Mouse (Mus musculus): Measurements from ENCODE around the gene Ulk1. TPM values are rescaled to one million over a fixed set of nuclear protein-coding genes. Genes with fewer than 3 reads are reported as not detected.
"Not testable (repeated sequence)": the region's sequence is repeated elsewhere in the genome, so short reads cannot be mapped to it uniquely, and the experiment has no call there.

Ulk1 gene
- total and polyA plus RNA-seq, 3 experiments, result 4.9 to 23.0 TPM; not detected in 1

DNA sequence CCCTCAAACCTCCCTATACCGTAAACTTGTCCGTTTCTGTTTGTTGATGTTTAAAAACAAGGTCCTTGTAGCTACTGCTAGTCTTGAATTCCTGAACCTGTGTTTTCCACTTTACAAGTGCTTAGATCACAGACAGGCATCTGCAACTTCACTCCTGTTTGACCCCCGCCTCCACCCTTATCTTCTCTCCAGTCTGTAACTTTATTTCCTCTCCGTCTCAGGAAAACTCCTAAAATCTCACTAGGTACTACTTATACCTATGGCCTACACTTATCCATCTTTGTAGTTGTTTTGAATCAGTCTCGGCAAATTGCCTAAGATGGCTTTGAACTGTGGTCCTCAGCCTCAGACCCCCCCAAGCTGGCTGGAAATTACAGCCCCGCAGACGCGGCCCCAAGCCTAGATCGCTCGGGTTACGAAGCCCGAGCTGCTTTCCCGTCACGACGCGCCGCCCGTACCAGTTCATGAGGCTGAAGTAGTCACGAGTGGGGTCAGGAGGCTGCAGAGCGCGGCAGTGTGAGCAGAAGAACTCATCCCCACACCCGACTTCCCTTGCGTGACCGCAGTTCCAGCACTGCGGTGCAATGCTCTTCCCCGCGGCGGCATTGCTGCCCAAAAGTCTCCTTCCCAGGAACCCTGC, 29.3 kb upstream of the Ulk1 start (continued):
- TF ChIP-seq CHD2 (IDR thresholded peaks at IDR 0.05; ENCODE audit: low read length) (peak; percentile 15; the same call in 1 of the 2 replicates), TCF12 (IDR thresholded peaks at IDR 0.05; ENCODE audit: low read depth, low read length) (peak; percentile 90), ZNF384 (IDR thresholded peaks at IDR 0.05; ENCODE audit: low read depth, low read length) (peak; percentile 30; the same call in 1 of the 2 replicates), ZC3H11A (IDR thresholded peaks at IDR 0.05; ENCODE audit: low read depth, low read length) (no peak), MAX (IDR thresholded peaks at IDR 0.05; ENCODE audit: low read length) (peak; percentile 29; the same call in 1 of the 2 replicates), USF1 (IDR thresholded peaks at IDR 0.05; ENCODE audit: low read depth, low read length) (no peak), ZKSCAN1 (IDR thresholded peaks at IDR 0.05; ENCODE audit: low read depth, low read length) (no peak), POLR2AphosphoS2 (IDR thresholded peaks at IDR 0.05; ENCODE audit: low read length) (no peak), CTCF (IDR thresholded peaks at IDR 0.05 in 2 of 3, conservative IDR thresholded peaks at IDR 0.05 in 1 of 3; ENCODE audit: control insufficient read depth in 1 of 3, insufficient read depth in 1 of 3, low read depth in 2 of 3, low read length in 3 of 3, poor library complexity in 1 of 3, severe bottlenecking in 1 of 3) (no peak)

DNA sequence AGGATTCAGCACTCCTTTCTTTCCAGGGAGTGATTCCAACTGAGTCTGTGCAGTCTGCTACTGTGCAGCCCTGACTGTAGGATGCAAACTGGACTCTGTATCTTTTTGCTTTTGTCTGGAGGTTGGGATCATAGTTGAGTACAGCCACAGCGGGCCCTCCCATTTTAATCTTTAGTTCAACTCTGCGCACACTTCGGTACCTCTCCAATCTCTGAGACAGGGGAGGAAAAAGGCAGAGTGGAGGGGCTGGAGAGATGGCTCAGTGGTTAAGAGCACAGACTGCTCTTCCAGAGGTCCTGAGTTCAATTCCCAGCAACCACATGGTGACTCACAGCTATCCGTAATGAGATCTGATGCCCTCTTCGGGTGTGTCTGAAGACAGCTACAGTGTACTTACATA, 28.1 kb upstream of the Ulk1 start:
- peaks cover 6 to 21% of the 10 kb centered on the region in 2 experiments for H3K4me1 ChIP-seq (ENCODE audit: control insufficient read depth in 1 of 2, insufficient read depth in 2 of 2, low read length in 2 of 2)
- peak overlapping the region; percentile 16 to 69; a peak in 3 of 4 replicates for H3K4me3 ChIP-seq (ENCODE audit: control insufficient read depth in 1 of 2, insufficient read depth in 1 of 2, low read depth in 2 of 2, low read length in 2 of 2)
- H3K36me3 ChIP-seq (ENCODE audit: control insufficient read depth in 1 of 2, insufficient read depth in 2 of 2, low read length in 2 of 2), result peaks cover 2 to 36% of the 10 kb centered on the region in 2 experiments
- peaks cover 21% of the 10 kb centered on the region for H3K79me2 ChIP-seq (ENCODE audit: control insufficient read depth, insufficient read depth, low read length, poor library complexity)
- H3K9ac ChIP-seq (ENCODE audit: control insufficient read depth, low read depth, low read length, poor library complexity, severe bottlenecking), result peak overlapping the region; percentile 31
- H3K27me3 ChIP-seq (ENCODE audit: control insufficient read depth in 1 of 2, insufficient read depth in 2 of 2, low read length in 2 of 2); H3K9me3 ChIP-seq (replicated peaks; ENCODE audit: insufficient read depth, low read length): not testable (repeated sequence)
- DNase-seq (ENCODE audit: low read depth, low spot score), result peak; percentile 61
- peak; percentile 96 for TF ChIP-seq TBP (IDR thresholded peaks at IDR 0.05; ENCODE audit: low read depth, low read length)
- H3K27ac ChIP-seq (ENCODE audit: control insufficient read depth, low read depth, low read length), result peak overlapping the region; percentile 67

DNA sequence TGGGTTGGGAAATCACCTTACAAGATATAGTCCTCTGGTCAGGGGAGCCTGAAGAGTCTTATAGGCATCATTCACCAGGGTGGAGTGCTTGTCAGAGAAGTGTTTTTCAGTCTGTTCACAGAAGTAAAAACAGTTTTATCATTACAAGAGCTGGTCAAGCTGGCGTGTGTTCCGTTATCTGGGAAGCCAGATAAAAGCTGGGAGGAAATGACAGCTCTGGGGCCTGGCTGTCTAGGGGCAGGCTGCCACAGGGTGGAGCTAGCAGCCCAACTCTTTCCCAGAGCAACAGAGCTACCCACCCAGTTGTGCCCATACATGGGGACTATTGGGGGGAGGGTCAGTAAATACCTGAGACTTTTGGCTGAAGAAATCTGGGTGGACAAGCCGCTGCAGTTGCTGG, 26.1 kb upstream of the Ulk1 start:
- H3K27ac ChIP-seq (ENCODE audit: control insufficient read depth, low read depth, low read length), result peak overlapping the region; percentile 94
- TF ChIP-seq MYB (IDR thresholded peaks at IDR 0.05; ENCODE audit: low read depth, low read length), result peak; percentile 96
- TF ChIP-seq E2F4 (IDR thresholded peaks at IDR 0.05; ENCODE audit: borderline replicate concordance, low read depth, low read length), result no peak
- TF ChIP-seq GABPA (IDR thresholded peaks at IDR 0.05; ENCODE audit: low read depth, low read length), result no peak
- TF ChIP-seq POLR2AphosphoS5 (IDR thresholded peaks at IDR 0.05; ENCODE audit: borderline replicate concordance, low read depth, low read length), result no peak
- TF ChIP-seq NRF1 (IDR thresholded peaks at IDR 0.05; ENCODE audit: insufficient read depth, low read depth, low read length, poor library complexity, severe bottlenecking), result no peak
- peak; percentile 53; the same call in 1 of the 2 replicates for TF ChIP-seq MYC (IDR thresholded peaks at IDR 0.05; ENCODE audit: low read depth, low read length)
- peak; percentile 31 to 59; a peak in 3 of 4 replicates for TF ChIP-seq POLR2A (IDR thresholded peaks at IDR 0.05; ENCODE audit: control insufficient read depth in 1 of 2, insufficient read depth in 1 of 2, low read depth in 1 of 2, low read length in 2 of 2, poor library complexity in 1 of 2)
- peak; percentile 88 for TF ChIP-seq ZMIZ1 (IDR thresholded peaks at IDR 0.05; ENCODE audit: low read depth, low read length)
- peak; percentile 63 for TF ChIP-seq MAX (IDR thresholded peaks at IDR 0.05; ENCODE audit: low read length)
- peak; percentile 98 for TF ChIP-seq TAL1 (IDR thresholded peaks at IDR 0.05; ENCODE audit: low read length)
- peak; percentile 84 for TF ChIP-seq MXI1 (IDR thresholded peaks at IDR 0.05; ENCODE audit: low read depth, low read length)
- no peak for TF ChIP-seq CHD1 (IDR thresholded peaks at IDR 0.05; ENCODE audit: low read depth, low read length)
- TF ChIP-seq UBTF (IDR thresholded peaks at IDR 0.05; ENCODE audit: borderline replicate concordance, insufficient read depth, low read depth, low read length), result no peak
- peak; percentile 48 for TF ChIP-seq SMC3 (IDR thresholded peaks at IDR 0.05; ENCODE audit: low read depth, low read length)
- peak; percentile 94 for TF ChIP-seq ETS1 (IDR thresholded peaks at IDR 0.05; ENCODE audit: low read depth, low read length)
- peak; percentile 51; the same call in 1 of the 2 replicates for TF ChIP-seq ELF1 (IDR thresholded peaks at IDR 0.05; ENCODE audit: low read depth, low read length)
- peak; percentile 71 for TF ChIP-seq HCFC1 (IDR thresholded peaks at IDR 0.05; ENCODE audit: low read depth, low read length)
- TF ChIP-seq KAT2A (conservative IDR thresholded peaks at IDR 0.05; ENCODE audit: low read depth, low read length), result 0 out of 2 replicates have a peak, but pooled peaks have one; percentile 32
- peak; percentile 46; the same call in 1 of the 2 replicates for TF ChIP-seq MEF2A (IDR thresholded peaks at IDR 0.05; ENCODE audit: extremely low read depth, insufficient replicate concordance, low read depth, low read length, poor library complexity, severe bottlenecking)

More for the DNA sequence above, 26.1 kb upstream of the Ulk1 start:
- Histone ChIP-seq H3K9ac (ENCODE audit: control insufficient read depth, low read depth, low read length, poor library complexity, severe bottlenecking) (peak overlapping the region; percentile 73), H3K27me3 (ENCODE audit: control insufficient read depth in 1 of 2, insufficient read depth in 2 of 2, low read length in 2 of 2) (no peaks in the 10 kb centered on the region), H3K9me3 (replicated peaks; ENCODE audit: insufficient read depth, low read length) (no peaks in the 10 kb centered on the region), H3K4me1 (ENCODE audit: control insufficient read depth in 1 of 2, insufficient read depth in 2 of 2, low read length in 2 of 2) (peaks cover 6 to 16% of the 10 kb centered on the region in 2 experiments), H3K79me2 (ENCODE audit: control insufficient read depth, insufficient read depth, low read length, poor library complexity) (peaks cover 14% of the 10 kb centered on the region), H3K36me3 (ENCODE audit: control insufficient read depth in 1 of 2, insufficient read depth in 2 of 2, low read length in 2 of 2) (peaks cover 0 to 26% of the 10 kb centered on the region in 2 experiments; a peak in 2 of 4 replicates), H3K4me3 (ENCODE audit: control insufficient read depth in 1 of 2, insufficient read depth in 1 of 2, low read depth in 2 of 2, low read length in 2 of 2) (peak overlapping the region; percentile 58 to 82)
- peak; percentile 95 for DNase-seq (ENCODE audit: low read depth, low spot score)
